Mouse (Mus musculus): ENCODE measurements around the gene Hes1.

Gene Hes1

DNA sequence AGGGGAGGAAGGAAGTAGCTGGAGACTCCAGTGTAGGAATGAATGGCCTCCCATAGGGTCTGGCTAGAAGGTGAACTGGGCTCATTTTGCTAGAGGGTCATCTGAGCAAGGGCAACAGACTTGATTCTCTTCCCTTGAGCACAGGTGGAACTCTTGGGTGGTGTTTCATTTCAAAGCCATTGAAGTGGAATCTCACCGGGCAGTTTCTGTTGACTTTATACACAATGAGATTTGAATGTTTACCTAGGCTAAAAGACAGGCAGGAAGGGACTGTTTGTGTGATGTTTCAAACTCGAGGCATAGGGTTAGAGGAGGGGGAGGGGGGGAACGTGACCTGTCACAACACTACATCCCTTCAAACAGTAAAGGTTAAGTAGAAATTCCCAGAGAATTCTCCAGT is 49.0 kb downstream of the Hes1 start:
- intact Hi-C loops (cut with DNase I), result no loop called here

DNA sequence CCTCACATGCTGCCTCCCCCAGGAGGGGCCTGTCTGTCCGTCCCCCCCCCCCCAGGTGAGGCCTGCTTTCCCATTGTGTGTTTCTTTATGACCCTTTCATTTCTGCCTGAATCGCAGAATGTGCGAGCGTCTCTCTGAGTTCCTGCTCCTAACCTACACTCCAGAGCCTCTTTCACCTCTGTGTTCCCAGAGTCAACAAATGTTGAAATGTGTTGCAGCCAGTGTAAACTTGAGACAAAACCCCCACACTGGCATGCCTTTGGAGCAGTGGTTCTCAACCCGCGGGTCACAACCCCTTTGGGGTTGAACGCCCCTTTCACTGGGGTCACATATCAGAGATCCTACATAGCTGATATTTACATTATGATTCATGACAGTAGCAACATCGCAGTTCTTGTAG is 49.6 kb downstream of the Hes1 start:
- intact Hi-C loops (cut with DNase I), result no loop called here

DNA sequence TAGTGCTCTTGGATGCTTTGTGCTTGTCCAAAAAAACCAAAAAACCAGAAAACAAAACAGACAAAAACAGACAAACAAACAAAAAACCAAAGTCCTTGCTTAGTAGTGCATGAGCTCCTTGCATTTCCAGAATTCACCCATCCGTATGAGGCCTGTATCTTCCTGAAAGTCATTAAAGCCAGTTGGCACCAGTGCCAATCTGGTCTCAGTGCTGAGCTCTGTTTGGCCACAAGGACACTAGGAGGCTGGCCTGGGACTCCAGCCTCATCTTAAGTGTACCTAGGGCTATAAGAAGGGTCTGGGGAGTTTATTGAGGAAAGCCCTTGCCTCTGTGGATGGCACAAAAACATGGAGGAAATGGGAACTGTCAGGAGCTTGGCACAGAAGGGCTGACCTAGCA is 50.3 kb downstream of the Hes1 start:
- intact Hi-C loops (cut with DNase I), result no loop called here
